Mouse (Mus musculus) heart, adult 2 months (tissue): ENCODE results near the gene Tmem63a.

ENCODE experiments used
- CTCF ChIP-seq: fragments of 200-600 bp; IDR thresholded peaks from 2 replicates; pipeline ENCODE4 v1.8.1; 2022; ENCODE audit warnings: antibody characterized with exemption, mild to moderate bottlenecking, moderate library complexity
- EP300 ChIP-seq: fragments of 200-500 bp; IDR thresholded peaks from 2 replicates; pipeline ENCODE4 v1.6.1; 2011; ENCODE audit warnings: low read depth, low read length, control low read depth; ENCODE audit not compliant: insufficient read depth
- POLR2A ChIP-seq: fragments of 200-500 bp; IDR thresholded peaks from 2 replicates; pipeline ENCODE4 v1.6.1; 2011; ENCODE audit warnings: mild to moderate bottlenecking, low read depth, low read length, control low read depth; ENCODE audit not compliant: insufficient read depth

DNA sequence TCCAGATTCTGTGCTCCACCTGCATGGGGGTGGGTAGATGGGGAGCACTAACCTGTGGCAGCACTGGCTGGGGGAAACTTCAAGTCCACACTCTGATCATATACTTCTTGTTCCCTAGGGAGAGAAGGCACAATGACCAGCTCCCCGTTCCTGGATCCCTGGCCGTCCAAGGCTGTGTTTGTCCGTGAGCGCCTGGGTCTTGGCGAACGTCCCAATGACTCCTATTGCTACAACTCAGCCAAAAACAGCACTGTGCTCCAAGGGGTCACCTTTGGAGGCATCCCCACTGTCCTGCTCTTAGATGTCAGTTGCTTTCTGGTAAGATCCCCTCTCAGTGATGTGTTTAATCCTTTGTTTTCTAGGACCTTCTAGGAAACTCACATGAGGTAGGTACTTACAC, 4.3 kb downstream of the Tmem63a start:
- TF ChIP-seq CTCF (no peak), POLR2A (no peak), EP300 (no peak)
